Mouse (Mus musculus): ENCODE measurements around the gene Ell2. TPM values are rescaled to one million over a fixed set of nuclear protein-coding genes. Genes with fewer than 3 reads are reported as not detected.

Ell2 gene
- polyA plus RNA-seq, 1 experiment, result 61.5 TPM

DNA sequence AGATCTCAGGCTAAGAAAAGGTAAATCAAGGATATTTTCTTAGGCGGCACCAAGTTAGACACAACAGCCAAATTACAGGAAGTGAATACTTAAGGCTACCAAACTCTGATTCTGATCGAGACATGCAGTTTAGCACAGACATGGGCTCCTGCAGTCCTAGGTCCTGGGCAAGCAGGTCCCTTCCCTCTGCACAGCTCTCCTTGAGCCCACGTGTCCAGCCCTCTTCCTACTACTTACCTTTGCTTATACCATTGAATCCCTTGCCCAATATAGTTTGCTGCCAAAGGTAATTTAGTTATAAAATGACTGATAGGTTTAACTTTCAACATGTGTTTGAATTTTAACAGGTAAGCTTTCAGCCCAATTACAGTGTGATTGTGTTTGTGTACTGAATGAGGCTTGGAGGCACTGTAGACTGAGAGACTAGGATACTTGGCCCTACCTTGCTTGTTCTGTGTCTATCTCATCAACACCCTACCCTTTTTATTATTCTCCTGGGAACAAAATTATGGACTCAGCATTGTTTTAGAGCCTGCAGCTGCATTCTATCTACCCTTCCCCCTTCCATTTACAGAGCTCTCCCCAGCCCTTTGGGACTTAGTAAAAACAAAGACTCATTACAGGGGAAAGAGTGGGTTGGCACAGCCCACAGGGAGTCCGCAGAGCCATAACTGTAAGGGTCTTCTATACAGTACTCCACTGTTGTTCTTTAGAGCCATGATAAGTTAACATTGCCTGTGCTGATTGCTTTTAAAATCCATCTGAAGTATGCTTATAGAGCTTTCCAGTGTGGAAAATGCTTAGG, 20.2 kb downstream of the Ell2 start:
- TF ChIP-seq GATA1 (IDR thresholded peaks at IDR 0.05; ENCODE audit: low read length), result no peak

DNA sequence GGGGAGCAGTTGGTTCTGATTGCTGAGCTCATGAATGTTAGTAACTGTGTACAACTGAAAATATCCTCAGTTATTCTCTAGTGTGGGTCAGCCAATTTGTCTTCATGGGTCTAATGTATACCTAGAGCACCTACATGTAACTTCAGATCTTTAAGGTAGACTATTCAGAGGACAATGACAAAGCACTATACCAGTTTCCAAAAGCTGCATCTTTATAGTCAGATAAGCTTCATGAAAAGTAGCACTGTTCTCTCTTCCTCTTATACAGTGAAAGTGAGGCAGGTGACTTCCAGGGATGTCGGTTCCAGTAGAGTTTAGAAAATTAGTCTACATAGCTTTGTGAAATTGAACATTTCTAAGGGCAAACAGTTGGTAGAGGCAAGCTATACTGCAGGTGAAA, 21.4 kb downstream of the Ell2 start:
- TF ChIP-seq GATA1 (IDR thresholded peaks at IDR 0.05; ENCODE audit: low read length), result no peak

DNA sequence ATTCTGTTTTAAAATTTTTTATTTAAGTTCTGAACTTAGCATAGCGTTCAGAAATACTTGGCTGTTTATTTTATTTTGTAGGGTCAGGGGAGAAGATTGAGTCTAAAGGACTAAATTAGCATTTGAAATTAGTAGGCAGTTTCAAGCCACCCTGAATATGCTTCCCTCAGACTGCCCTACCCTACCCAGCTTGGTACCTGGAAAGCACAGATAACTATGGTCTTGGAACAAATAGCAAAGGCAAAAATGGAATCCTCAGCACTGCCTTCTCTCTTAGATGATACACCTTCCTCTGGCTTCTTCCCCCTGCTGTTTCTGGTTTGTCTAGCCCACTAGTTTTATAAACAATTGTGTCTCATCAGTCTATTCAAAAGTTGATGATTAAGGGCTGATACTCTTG, 23.3 kb downstream of the Ell2 start:
- TF ChIP-seq GATA1 (IDR thresholded peaks at IDR 0.05; ENCODE audit: low read length), result no peak

- no peak for TF ChIP-seq GATA1 (IDR thresholded peaks at IDR 0.05; ENCODE audit: low read length)
Measured at GRCm38 (mm10) chr13:75730717-75731116, 24.2 kb downstream of the Ell2 start.

DNA sequence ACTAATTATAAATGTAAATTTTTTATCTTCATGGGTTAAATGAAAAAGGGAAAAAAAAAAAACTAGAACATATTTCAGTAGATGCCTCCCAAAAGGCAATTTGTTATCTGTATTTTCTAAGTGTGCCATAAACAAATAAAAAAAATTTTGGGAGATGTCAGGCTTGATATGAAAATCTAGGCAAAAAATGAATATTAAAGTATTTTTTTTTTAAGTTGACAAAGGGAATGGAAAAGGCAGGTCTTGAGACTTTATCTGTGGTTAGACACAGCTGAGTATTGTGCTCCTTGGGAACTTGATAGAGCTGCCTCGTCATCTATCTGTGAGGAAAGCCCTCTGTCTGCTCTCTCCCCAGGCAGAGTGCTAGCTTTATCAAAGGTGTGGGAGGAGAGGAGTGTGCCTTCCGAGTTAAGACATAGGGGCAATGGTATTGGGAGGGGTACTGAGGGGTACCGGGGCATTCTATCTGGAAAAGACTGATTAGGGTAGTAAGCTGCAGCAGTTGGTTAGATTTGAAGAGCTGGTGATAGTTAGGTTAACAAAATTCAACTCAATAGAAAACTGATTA, 27.1 kb downstream of the Ell2 start:
- TF ChIP-seq GATA1 (IDR thresholded peaks at IDR 0.05; ENCODE audit: low read length), result peak; percentile 88

GRCm38 (mm10) chr13:75734231-75734630, 27.7 kb downstream of the Ell2 start:
- TF ChIP-seq GATA1 (IDR thresholded peaks at IDR 0.05; ENCODE audit: low read length), result no peak

- no peak for TF ChIP-seq GATA1 (IDR thresholded peaks at IDR 0.05; ENCODE audit: low read length)
Measured at GRCm38 (mm10) chr13:75735606-75736005, 29.0 kb downstream of the Ell2 start.

DNA sequence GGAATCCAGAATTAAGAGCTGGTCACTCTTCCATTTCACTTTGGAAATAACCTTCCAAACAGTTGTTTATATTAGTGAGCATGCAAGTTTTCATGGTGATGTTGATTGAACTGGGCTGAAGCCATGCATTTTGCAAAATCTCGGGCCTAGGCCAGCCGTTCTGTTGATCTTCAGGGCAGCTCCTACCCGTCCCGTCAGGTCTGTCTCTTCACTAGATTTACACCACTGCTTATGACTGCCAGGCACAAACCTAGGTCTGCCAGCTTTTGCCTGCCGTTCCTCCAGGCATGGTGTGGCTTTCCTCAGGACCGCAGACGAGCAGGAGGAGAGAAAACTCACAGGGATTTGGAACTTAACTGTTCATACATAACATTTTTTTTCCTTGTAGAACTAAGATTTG, 31.4 kb downstream of the Ell2 start:
- TF ChIP-seq GATA1 (IDR thresholded peaks at IDR 0.05; ENCODE audit: low read length), result no peak

DNA sequence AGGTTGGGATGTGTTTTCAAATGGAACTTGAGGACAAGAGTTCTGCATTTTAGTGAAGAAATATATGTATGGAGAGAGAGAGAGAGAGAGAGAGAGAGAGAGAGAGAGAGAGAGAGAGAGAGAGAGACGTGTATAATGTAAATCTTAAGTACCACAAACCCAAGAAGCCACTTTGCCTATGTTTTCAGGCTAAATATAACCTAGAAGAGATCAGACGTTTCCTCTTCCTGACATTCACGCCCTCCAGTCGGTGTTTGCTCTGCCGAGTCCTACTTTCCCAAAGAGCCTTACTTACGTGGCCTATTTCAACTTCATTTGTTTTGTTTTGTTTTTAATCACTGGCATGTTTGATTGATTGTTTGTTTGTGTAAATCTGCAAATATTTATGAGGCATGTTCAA, 32.0 kb downstream of the Ell2 start:
- no peak for TF ChIP-seq GATA1 (IDR thresholded peaks at IDR 0.05; ENCODE audit: low read length)

DNA sequence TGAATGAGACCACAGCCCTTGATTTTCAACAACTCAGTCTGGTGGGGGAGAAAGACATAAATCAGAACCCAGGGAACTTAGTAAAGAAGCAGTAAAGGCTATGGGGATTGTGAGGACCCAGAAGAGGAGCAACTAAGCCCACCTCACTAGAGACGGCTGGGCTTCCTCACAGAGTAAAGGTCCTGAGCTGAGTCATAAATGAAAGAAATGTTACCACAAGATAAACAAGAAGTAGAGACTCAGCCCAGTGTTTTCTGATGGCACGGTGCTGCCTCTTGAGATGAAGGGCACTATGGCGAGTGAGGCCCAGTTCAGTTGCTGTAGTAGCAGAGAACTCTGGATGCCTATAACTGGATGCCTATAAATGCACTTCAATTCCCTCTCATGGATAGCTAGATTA, 32.4 kb downstream of the Ell2 start:
- no peak for TF ChIP-seq GATA1 (IDR thresholded peaks at IDR 0.05; ENCODE audit: low read length)

- TF ChIP-seq GATA1 (IDR thresholded peaks at IDR 0.05; ENCODE audit: low read length), result no peak
Measured at GRCm38 (mm10) chr13:75740018-75740417, 33.5 kb downstream of the Ell2 start.

DNA sequence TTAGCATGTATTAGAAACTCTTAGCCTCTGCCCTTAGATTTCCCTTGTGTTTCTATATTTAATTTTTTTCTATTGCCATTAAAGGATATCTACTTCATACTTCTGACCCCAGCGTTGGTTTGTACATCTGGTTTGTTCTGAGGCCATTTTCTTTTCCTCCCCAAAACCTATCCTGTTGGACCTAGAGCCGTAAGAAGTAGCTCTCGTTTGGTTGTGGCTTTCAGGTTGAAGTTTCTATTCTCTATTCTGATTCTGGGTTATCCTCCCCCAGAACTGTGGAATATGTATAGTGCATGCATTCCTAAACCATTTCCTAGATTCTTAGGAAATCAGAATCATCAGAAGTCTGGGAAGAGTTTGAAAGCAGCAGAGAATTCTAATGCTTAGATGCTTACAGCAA, 34.6 kb downstream of the Ell2 start:
- no peak for TF ChIP-seq GATA1 (IDR thresholded peaks at IDR 0.05; ENCODE audit: low read length)

GRCm38 (mm10) chr13:75741736-75742729, 35.5 kb downstream of the Ell2 start:
- no peak for TF ChIP-seq GATA1 (IDR thresholded peaks at IDR 0.05; ENCODE audit: low read length)

GRCm38 (mm10) chr13:75742970-75743369, 36.4 kb downstream of the Ell2 start:
- no peak for TF ChIP-seq GATA1 (IDR thresholded peaks at IDR 0.05; ENCODE audit: low read length)

DNA sequence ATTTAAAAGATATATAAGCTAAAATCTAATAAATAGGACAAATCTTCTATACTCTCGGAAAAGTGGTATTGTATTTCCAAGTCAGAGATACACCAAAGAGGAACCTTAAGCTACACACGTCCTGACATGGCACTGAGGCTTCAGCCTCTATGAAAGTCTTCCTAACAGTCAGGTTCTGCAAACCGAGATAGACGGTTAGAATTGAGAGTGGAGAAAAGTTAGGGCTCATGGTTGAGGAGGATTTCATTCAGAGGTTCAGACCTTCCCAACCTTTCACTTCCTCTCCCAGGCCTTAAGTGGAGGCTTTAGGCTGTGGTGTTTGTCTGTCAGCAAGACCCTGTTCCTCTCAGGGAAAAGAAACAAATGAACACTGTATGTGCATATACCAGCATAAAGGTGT, 37.5 kb downstream of the Ell2 start:
- TF ChIP-seq GATA1 (IDR thresholded peaks at IDR 0.05; ENCODE audit: low read length), result no peak

- peak; percentile 22 for TF ChIP-seq GATA1 (IDR thresholded peaks at IDR 0.05; ENCODE audit: low read length)
Measured at GRCm38 (mm10) chr13:75745328-75745727, 38.8 kb downstream of the Ell2 start.

Data from G1E-ER4 (cell line).